Mouse (Mus musculus) limb, embryonic 10.5 days (tissue): ENCODE measurements around the gene Maz. TPM values are rescaled to one million over a fixed set of nuclear protein-coding genes. Genes with fewer than 3 reads are reported as not detected.

Experiments used
- DNase-seq: peaks from one replicate; pipeline ENCODE4 v3.0.0-alpha.2; 2017; ENCODE audit warnings: low spot score
- H3K27ac ChIP-seq: fragments of 300-500 bp; sonication (generic); 2 replicates; pipeline ENCODE4 v1.5.1; 2016; ENCODE audit warnings: mild to moderate bottlenecking
- H3K27me3 ChIP-seq: fragments of 300-500 bp; sonication (generic); 2 replicates; pipeline ENCODE4 v1.6.1; 2016; ENCODE audit warnings: low read depth, mild to moderate bottlenecking; ENCODE audit not compliant: poor library complexity, severe bottlenecking
- H3K36me3 ChIP-seq: fragments of 300-500 bp; sonication (generic); 2 replicates; pipeline ENCODE4 v1.6.1; 2016; ENCODE audit warnings: mild to moderate bottlenecking, moderate library complexity
- H3K4me1 ChIP-seq: fragments of 300-500 bp; sonication (generic); 2 replicates; pipeline ENCODE4 v1.6.1; 2016
- H3K4me3 ChIP-seq: fragments of 300-500 bp; sonication (generic); 2 replicates; pipeline ENCODE4 v1.5.1; 2016; ENCODE audit warnings: mild to moderate bottlenecking, moderate library complexity
- H3K9me3 ChIP-seq: fragments of 300-500 bp; sonication (generic); replicated peaks from 2 replicates; pipeline ENCODE4 v1.6.1; 2016; ENCODE audit warnings: mild to moderate bottlenecking
- WGBS: fragments of 180-500 bp; shearing (Covaris S2); methylation state at CpG from one replicate; pipeline ENCODE4 v1.1.7; 2016; 5-methylcytosine and 5-hydroxymethylcytosine counted together
- polyA plus RNA-seq: library from polyadenylated mRNA; unstranded; fragments of >200 nt; fragmentation: Nextera tagmentation; extraction: Ambion mirVana; gene quantifications from 2 replicates; pipeline ENCODE4 v1.2.1, GENCODE M21; 2016

The Maz gene
- 86.0 and 88.1 TPM in 2 replicates for polyA plus RNA-seq

DNA sequence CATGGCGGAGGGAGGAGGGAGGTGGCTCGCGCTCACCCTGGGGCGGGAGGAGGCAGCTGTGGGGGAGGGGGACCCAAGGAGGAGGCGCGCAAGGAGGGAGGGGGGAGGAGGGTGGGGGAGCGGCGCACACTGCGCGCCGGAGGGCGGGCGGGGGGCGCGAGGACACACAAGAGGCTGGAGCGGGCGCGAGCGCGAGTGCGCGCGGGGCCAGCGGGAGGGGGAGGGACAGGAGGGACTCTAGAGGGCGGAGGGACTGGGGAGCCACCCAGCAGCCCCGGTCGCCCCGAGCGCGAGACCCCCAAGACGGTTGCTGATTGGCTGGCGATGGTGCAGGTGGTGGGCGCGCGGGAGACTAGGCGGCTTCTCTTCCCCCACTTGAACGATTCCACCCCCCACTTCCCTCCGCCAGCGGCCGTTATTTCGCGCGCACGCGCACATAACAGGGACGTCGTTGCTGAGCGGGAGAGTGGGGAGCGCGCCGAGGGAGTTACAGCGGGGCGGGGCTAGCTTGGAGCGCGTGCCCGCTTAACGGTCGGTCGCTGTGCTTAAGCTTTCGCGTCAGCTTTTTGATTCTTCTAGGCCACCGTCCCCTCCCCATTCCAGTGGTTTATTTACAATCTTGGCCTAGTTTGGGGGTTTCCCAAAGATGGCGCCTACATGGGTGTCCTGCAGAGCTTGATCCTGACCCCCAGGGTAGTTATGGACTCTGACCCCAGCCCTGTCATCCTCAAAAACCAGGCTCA lies at the start of gene Maz:
Maz (minus strand) TSS at position 54 of the 743 bp plus-strand sequence.
- Histone ChIP-seq H3K27me3 (no peaks in the 10 kb centered on the region), H3K4me3 (peak within 1 kb of the TSS; percentile 83), H3K27ac (peak within 1 kb of the TSS; percentile 99), H3K4me1 (peaks cover 41% of the 10 kb centered on the region), H3K9me3 (no peaks in the 10 kb centered on the region), H3K36me3 (peaks cover 86% of the 10 kb centered on the region)
- WGBS, result under 1% methylated on average over 54 of the region's 63 CpGs
- peak; percentile 99 for DNase-seq

DNA sequence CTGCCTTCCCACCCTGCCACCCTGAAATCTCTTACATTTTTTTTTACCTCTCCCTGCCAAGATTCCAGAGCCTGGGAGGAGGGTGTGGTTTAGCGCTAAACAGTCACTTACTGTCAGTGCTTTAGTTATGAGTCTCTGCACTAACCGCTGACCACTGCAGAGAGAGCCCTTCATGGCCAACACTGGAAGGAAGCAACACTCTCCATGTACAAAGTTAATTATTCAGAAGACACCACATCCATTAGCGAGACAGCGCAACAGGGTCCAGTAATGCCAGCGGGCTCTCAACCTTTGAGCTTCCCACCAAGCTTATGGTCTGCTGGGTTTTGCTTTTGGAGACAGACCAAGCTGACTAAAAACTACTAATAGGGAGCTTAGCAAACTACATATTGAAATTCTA lies 49.4 kb upstream of the Maz start:
- no peak for DNase-seq
- H3K4me3 ChIP-seq, result no peak overlapping the region
- WGBS, result 93% methylated on average over 5 of the region's 5 CpGs
- H3K27ac ChIP-seq, result no peak overlapping the region
- H3K4me1 ChIP-seq, result 0 out of 2 replicates have a peak, but pooled peaks cover 3% of the 10 kb centered on the region
- no peaks in the 10 kb centered on the region for H3K27me3 ChIP-seq
- H3K9me3 ChIP-seq, result no peaks in the 10 kb centered on the region
- H3K36me3 ChIP-seq, result no peaks in the 10 kb centered on the region

DNA sequence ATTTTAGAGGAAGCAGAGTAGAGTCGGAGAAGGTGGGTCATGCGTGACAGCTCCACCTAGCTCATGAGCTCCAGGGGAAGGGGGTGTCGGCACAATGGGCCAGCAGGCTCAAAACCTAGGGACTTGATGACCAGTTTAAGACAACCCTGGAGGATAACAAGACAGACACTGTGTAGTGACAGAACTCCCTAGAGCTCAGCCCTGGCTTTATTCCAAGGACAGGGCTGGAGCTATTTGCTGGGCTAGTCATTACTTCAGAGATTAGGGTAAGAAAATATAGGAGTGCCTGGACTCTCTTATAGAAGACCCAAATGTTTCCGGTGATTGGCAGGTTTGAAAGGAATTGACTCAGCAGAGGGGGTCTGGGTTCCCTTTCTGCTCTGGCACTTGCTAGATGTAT lies 46.4 kb upstream of the Maz start:
- no peak overlapping the region for H3K4me3 ChIP-seq
- H3K27ac ChIP-seq, result no peak overlapping the region
- no peak for DNase-seq
- no peaks in the 10 kb centered on the region for H3K27me3 ChIP-seq
- H3K4me1 ChIP-seq, result no peaks in the 10 kb centered on the region
- H3K36me3 ChIP-seq, result no peaks in the 10 kb centered on the region
- H3K9me3 ChIP-seq, result no peaks in the 10 kb centered on the region
- WGBS, result 86% methylated on average over 4 of the region's 4 CpGs

DNA sequence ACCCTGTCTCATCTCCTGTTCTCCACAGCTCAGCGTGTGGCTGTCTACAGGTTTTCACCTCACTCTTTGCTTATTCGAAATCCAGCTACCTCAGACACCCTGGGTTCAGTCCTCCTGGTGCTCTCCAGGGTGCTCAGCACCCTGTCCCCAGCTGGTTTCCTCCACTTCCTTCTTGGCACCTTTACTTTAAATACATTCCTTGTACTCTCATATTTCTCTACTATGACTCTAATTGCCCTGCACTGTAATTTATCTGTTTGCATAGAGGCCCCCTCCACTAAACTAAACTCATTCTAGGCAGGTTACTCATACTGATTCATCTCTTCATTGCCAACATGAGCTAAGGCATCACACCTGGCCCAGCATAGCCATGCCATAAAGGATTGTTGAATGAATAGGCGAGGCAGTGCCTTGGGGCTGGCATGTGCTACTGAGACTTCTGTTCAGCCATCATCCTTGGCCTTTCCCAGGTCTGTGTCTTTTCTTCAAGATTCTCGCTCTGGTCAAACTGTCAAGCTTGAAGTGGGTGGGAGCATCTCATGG lies 44.1 kb upstream of the Maz start:
- Histone ChIP-seq H3K9me3 (no peaks in the 10 kb centered on the region), H3K36me3 (no peaks in the 10 kb centered on the region), H3K4me3 (no peak overlapping the region), H3K27me3 (no peaks in the 10 kb centered on the region), H3K4me1 (no peaks in the 10 kb centered on the region), H3K27ac (no peak overlapping the region)
- no peak for DNase-seq
- WGBS, result 77% methylated on average over 4 of the region's 4 CpGs

DNA sequence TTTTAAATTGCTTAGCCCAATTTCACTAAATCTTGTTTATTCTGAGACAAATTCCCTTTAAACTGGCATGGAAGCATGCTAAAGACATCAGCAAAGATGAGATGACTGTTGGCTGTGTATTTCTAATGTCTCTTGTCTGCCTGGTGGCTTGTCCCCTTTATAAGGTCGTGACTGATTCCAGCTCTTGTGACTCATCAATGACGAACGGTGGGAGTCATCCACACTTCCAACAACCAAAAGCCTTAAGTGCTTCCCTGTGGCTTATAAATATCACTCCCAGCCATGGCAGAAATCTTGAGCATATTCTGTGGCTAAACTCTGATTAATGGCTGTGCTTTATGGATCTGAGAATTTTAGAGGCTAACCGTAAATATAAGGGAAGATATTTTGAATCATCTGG lies 39.5 kb upstream of the Maz start:
- no peak for DNase-seq
- 83% methylated on average over 4 of the region's 4 CpGs for WGBS
- no peaks in the 10 kb centered on the region for H3K4me1 ChIP-seq

DNA sequence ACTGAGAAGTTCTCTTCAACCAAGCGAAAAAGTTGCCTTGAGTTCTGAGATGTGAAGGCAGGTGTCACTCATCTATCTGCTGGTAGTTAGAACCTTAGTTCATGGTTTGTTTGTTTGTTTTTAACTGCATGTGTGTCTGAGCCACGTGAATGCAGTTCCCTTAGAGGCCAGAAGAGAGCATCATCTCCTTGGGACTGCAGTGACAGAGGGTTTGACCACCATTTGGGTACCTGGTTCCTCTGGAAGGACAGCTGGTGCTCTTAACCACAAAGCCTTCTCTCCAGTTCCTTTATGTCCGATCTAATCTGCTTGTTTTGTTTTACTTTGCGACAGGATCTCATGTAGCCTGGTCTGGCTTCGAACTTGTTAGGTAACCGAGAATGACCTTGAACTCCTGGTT lies 38.7 kb upstream of the Maz start:
- no peaks in the 10 kb centered on the region for H3K36me3 ChIP-seq
- 87% methylated on average over 6 of the region's 6 CpGs for WGBS
- H3K27me3 ChIP-seq, result 0 out of 2 replicates have a peak, but pooled peaks cover 4% of the 10 kb centered on the region
- DNase-seq, result no peak
- H3K4me3 ChIP-seq, result no peak overlapping the region
- H3K9me3 ChIP-seq, result no peaks in the 10 kb centered on the region
- H3K4me1 ChIP-seq, result no peaks in the 10 kb centered on the region
- no peak overlapping the region for H3K27ac ChIP-seq

More for the DNA sequence above, 39.5 kb upstream of the Maz start:
- Histone ChIP-seq H3K36me3 (no peaks in the 10 kb centered on the region), H3K9me3 (no peaks in the 10 kb centered on the region), H3K27ac (no peak overlapping the region), H3K27me3 (0 out of 2 replicates have a peak, but pooled peaks cover 3% of the 10 kb centered on the region), H3K4me3 (no peak overlapping the region)

DNA sequence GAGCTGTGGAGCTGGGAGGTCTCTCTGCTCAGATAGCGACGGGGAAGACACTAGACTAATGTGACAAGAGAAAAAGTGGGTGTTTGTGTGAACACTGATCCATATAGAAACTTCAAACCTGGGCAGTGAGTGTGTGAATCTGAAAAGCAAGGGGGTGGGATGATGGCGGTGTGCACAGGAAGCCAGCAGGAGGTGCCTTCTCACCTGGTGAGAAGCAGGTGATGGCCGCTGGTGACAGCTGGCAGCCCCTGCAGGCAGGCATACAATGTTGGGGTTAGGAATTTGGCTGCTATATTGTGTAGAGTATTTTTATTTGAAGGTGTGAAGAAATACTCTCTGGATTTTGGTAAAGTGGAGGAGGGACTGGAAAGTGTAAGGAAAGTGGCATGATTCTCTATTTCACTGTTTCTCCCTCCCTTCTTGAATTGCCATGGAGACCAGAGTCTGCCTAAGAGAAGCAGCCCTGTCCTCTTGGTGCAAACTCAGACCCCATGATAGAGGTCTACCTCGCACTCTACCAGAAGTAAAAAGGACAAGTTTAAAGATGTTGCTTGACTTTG lies 28.3 kb upstream of the Maz start:
- 69% methylated on average over 5 of the region's 5 CpGs for WGBS
- H3K4me1 ChIP-seq, result no peaks in the 10 kb centered on the region
- H3K9me3 ChIP-seq, result no peaks in the 10 kb centered on the region
- H3K4me3 ChIP-seq, result no peak overlapping the region
- H3K36me3 ChIP-seq, result no peaks in the 10 kb centered on the region
- H3K27ac ChIP-seq, result no peak overlapping the region
- no peak for DNase-seq
- H3K27me3 ChIP-seq, result no peaks in the 10 kb centered on the region; the same call in 1 of the 2 replicates

DNA sequence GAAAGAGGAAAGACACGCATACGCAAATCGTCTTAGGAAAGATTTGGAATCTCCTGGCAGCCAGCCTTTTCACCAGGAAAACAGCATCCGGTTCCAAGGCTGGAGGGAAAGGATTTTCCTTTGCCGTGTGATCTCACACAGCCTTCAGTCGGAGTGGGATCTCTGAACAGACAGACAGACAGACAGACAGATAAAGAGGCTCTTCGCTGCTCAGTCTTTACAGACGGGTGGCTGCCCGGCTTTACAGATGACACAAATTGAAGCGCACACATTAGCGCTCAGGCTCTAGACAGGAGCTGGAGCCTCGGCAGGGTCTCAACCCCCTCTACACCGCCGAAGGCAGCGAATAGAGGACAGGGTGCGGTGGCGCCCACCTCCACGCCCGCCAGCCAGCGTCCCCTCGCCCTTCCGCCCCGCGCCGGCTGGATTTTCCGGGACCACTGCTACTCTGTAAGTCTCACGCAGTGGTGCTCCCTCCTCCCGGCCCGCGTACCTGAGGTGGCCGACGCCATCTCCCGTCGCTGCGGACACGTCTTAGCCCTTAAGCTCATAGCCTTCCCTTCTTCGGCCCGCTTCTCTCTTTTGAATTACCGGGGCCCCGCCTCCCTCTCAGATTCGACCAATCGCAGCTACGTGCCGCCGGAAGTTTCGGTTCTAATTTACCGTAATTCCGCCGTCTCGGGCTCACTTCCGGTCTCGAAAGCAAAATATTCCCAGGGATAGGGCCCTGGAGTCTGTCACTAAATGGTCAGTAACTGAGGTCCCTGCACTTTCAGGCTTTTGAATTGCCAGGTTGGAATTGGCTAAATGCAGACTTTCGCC lies 15.2 kb upstream of the Maz start, which contains the start of gene Kif22:
Kif22 (minus strand) TSS at position 621 of the 822 bp plus-strand sequence.
- H3K27ac ChIP-seq, result peak within 1 kb of the TSS; percentile 94
- H3K4me3 ChIP-seq, result peak within 1 kb of the TSS; percentile 97
- peaks cover 20% of the 10 kb centered on the region for H3K4me1 ChIP-seq
- H3K27me3 ChIP-seq, result no peaks in the 10 kb centered on the region
- peak; percentile 89 for DNase-seq
- no peaks in the 10 kb centered on the region for H3K9me3 ChIP-seq
- WGBS, result under 1% methylated on average over 53 of the region's 53 CpGs
- peaks cover 36% of the 10 kb centered on the region for H3K36me3 ChIP-seq

DNA sequence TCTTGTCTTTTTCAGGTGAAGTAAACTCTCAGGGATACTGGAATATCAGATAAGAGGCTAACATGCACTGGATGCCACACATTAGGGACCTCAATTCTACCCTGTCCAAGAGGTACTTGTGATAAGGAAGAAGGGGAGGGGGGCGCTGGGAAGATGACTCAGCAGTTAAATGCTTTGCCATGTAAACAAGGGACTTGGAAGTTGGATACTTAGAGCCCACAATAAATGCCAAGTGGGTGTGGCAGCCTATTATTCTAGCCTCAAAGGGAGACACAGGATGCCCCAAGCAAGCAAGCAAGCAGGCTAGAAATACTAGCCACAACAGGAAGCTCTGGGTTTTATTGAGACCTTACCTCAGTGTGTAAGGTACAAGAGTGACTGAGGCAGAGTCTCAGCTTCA lies 4.4 kb upstream of the Maz start:
- H3K27ac ChIP-seq, result no peak overlapping the region
- H3K4me3 ChIP-seq, result no peak overlapping the region
- no peaks in the 10 kb centered on the region for H3K9me3 ChIP-seq
- H3K36me3 ChIP-seq, result peaks cover 91% of the 10 kb centered on the region
- H3K4me1 ChIP-seq, result peaks cover 10% of the 10 kb centered on the region
- no peak for DNase-seq
- WGBS, result 91% methylated on average over 1 of the region's 1 CpGs
- no peaks in the 10 kb centered on the region for H3K27me3 ChIP-seq

DNA sequence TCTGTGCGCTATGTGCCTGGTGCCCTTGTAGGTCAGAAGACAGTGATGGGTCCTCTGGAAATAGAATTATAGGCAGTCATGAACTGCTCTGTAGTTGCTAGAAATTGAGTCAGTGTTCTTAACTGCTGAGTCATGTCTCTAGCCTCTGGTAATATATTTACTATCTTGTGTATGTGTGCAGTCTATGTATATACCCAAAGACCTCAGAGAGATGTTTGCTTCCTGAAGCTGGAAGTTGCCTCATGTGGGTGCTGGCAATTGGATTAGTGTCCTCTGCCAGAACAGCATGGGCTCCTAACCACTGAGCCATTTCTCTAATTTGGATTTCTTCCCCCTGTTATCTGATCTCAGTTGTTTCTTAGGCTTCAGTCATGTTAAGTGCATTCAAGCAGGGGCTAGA lies 3.3 kb upstream of the Maz start:
- DNase-seq, result no peak
- 100% methylated on average over 1 of the region's 1 CpGs for WGBS
- Histone ChIP-seq H3K36me3 (peaks cover 86% of the 10 kb centered on the region), H3K27me3 (no peaks in the 10 kb centered on the region), H3K4me1 (peaks cover 10% of the 10 kb centered on the region), H3K4me3 (no peak overlapping the region), H3K27ac (no peak overlapping the region), H3K9me3 (no peaks in the 10 kb centered on the region)

DNA sequence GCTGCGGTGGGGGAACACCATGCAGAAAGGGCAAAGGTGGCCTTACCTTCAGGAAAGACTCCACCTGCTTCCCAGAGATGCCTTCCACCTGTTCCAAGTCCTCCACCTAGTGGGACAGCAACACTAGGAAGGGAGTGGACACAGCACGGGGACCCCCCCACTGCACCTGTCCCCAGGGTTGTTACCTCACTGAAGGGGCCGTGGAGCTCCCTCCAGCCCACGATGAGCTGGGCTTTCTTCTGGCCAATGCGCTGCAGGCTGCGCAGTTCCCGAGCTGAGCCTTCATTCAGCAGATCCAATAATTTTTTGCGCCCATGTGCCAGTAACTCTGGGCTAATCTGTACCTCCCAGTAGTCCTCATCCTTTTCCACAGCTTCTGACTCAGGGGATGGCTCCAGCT lies 1.0 kb upstream of the Maz start:
- 78% methylated on average over 8 of the region's 8 CpGs for WGBS
- DNase-seq, result no peak
- H3K36me3 ChIP-seq, result peaks cover 86% of the 10 kb centered on the region
- peaks cover 33% of the 10 kb centered on the region for H3K4me1 ChIP-seq
- no peaks in the 10 kb centered on the region for H3K27me3 ChIP-seq
- H3K27ac ChIP-seq, result peak overlapping the region; percentile 99
- no peaks in the 10 kb centered on the region for H3K9me3 ChIP-seq
- peak overlapping the region; percentile 83 for H3K4me3 ChIP-seq

DNA sequence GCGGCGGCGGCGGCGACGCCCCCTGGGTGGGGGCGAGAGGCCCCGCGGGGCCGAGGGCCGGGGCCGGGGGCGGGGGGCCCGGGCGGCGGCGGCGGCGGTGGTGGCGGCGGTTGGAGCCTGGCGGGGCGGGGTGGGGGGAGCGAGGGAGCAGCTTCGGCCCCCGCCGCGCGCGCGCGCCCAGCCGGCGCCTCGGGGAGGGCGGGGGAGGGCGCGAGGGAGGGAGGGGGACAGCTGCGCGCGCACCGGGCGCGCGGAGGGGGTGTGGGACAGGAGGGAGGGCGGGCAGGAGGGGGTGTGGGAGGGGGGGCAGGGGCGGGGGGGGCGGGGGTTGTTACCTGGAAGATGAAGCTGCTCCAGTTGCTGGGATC lies 237 bp downstream of the Maz start:
- Histone ChIP-seq H3K9me3 (no peaks in the 10 kb centered on the region), H3K27me3 (no peaks in the 10 kb centered on the region), H3K4me1 (peaks cover 46% of the 10 kb centered on the region), H3K36me3 (peaks cover 85% of the 10 kb centered on the region), H3K27ac (peak overlapping the region; percentile 99), H3K4me3 (peak overlapping the region; percentile 83)
- WGBS, result 0% methylated on average over 2 of the region's 48 CpGs
- no peak for DNase-seq
